Mouse (Mus musculus) limb, embryonic 13.5 days (tissue): ENCODE results near the gene Rpl7l1. TPM values are rescaled to one million over a fixed set of nuclear protein-coding genes. Genes with fewer than 3 reads are reported as not detected.
"Not testable (repeated sequence)": the region's sequence is repeated elsewhere in the genome, so short reads cannot be mapped to it uniquely, and the experiment has no call there.

Experiments used
- ATAC-seq: fragments of 200-750 bp; cut with Nextera tagmentation; 2 replicates; pipeline ENCODE4 v1.8.0; 2017; ENCODE audit warnings: low read depth, moderate number of reproducible peaks, moderate TSS enrichment; ENCODE audit not compliant: low FRiP score
- H3K27ac ChIP-seq: fragments of 300-500 bp; sonication (generic); 2 replicates; pipeline ENCODE4 v1.5.1; 2015; ENCODE audit warnings: inconsistent platforms, mild to moderate bottlenecking, moderate library complexity
- H3K27me3 ChIP-seq: fragments of 300-500 bp; sonication (generic); 2 replicates; pipeline ENCODE4 v1.6.1; 2015; ENCODE audit warnings: mild to moderate bottlenecking, inconsistent platforms
- H3K36me3 ChIP-seq: fragments of 300-500 bp; sonication (generic); 2 replicates; pipeline ENCODE4 v1.6.1; 2015; ENCODE audit warnings: inconsistent platforms, mild to moderate bottlenecking, moderate library complexity
- H3K4me1 ChIP-seq: fragments of 300-500 bp; sonication (generic); 2 replicates; pipeline ENCODE4 v1.6.1; 2015; ENCODE audit warnings: inconsistent platforms
- H3K4me2 ChIP-seq: fragments of 300-500 bp; sonication (generic); replicated peaks from 2 replicates; pipeline ENCODE4 v1.6.1; 2015; ENCODE audit warnings: inconsistent platforms, mild to moderate bottlenecking, moderate library complexity
- H3K4me3 ChIP-seq: fragments of 300-500 bp; sonication (generic); 2 replicates; pipeline ENCODE4 v1.5.1; 2015; ENCODE audit warnings: moderate library complexity, mild to moderate bottlenecking, inconsistent platforms
- H3K9ac ChIP-seq: fragments of 300-500 bp; sonication (generic); 2 replicates; pipeline ENCODE4 v1.6.1; 2015; ENCODE audit warnings: mild to moderate bottlenecking, inconsistent platforms
- H3K9me3 ChIP-seq: fragments of 300-500 bp; sonication (generic); 2 replicates; pipeline ENCODE4 v1.6.1; 2016; ENCODE audit warnings: inconsistent platforms
- WGBS: fragments of 180-500 bp; shearing (Covaris S2); methylation state at CpG from one replicate; pipeline ENCODE4 v1.1.7; 2015; 5-methylcytosine and 5-hydroxymethylcytosine counted together
- polyA plus RNA-seq: library from polyadenylated mRNA; unstranded; fragments of >200 nt; fragmentation: Nextera tagmentation; extraction: Ambion mirVana; gene quantifications from 2 replicates; pipeline ENCODE4 v1.2.1, GENCODE M21; 2015

Rpl7l1 gene
- polyA plus RNA-seq, 1 experiment from 2014 or later, result 176 TPM

GRCm38 (mm10) chr17:46808376-46808775 lies 25.9 kb upstream of the Rpl7l1 start:
- Histone ChIP-seq H3K9ac (no peak overlapping the region), H3K4me1 (no peaks in the 10 kb centered on the region), H3K27ac (no peak overlapping the region), H3K4me2 (no peak overlapping the region), H3K36me3 (peaks cover 83% of the 10 kb centered on the region), H3K9me3 (no peaks in the 10 kb centered on the region), H3K4me3 (no peak overlapping the region), H3K27me3 (no peaks in the 10 kb centered on the region)
- 88% methylated on average over 10 of the region's 10 CpGs for WGBS
- no peak for ATAC-seq

GRCm38 (mm10) chr17:46801761-46802160 lies 19.3 kb upstream of the Rpl7l1 start:
- Histone ChIP-seq H3K9me3 (no peaks in the 10 kb centered on the region), H3K27ac (no peak overlapping the region), H3K4me2 (no peak overlapping the region), H3K4me3 (no peak overlapping the region), H3K36me3 (peaks cover 69% of the 10 kb centered on the region), H3K4me1 (no peaks in the 10 kb centered on the region), H3K9ac (no peak overlapping the region), H3K27me3 (no peaks in the 10 kb centered on the region)
- ATAC-seq, result no peak
- WGBS, result 88% methylated on average over 6 of the region's 6 CpGs

- ATAC-seq, result no peak
- Histone ChIP-seq H3K27me3 (no peaks in the 10 kb centered on the region), H3K27ac (no peak overlapping the region), H3K4me3 (no peak overlapping the region), H3K36me3 (peaks cover 49% of the 10 kb centered on the region), H3K4me2 (no peak overlapping the region), H3K4me1 (no peaks in the 10 kb centered on the region), H3K9ac (no peak overlapping the region), H3K9me3 (no peaks in the 10 kb centered on the region)
- WGBS, result 80% methylated on average over 10 of the region's 10 CpGs
Measured at GRCm38 (mm10) chr17:46799680-46800079, 17.2 kb upstream of the Rpl7l1 start.

GRCm38 (mm10) chr17:46797386-46797785 lies 14.9 kb upstream of the Rpl7l1 start:
- no peak overlapping the region for H3K4me3 ChIP-seq
- peaks cover under 1% of the 10 kb centered on the region; the same call in 1 of the 2 replicates for H3K9me3 ChIP-seq
- 40% methylated on average over 5 of the region's 8 CpGs for WGBS
- no peaks in the 10 kb centered on the region for H3K27me3 ChIP-seq
- H3K27ac ChIP-seq, result no peak overlapping the region
- no peak for ATAC-seq
- H3K4me2 ChIP-seq, result no peak overlapping the region
- peaks cover 36% of the 10 kb centered on the region for H3K36me3 ChIP-seq
- no peaks in the 10 kb centered on the region for H3K4me1 ChIP-seq
- H3K9ac ChIP-seq, result no peak overlapping the region

GRCm38 (mm10) chr17:46796743-46797142 lies 14.3 kb upstream of the Rpl7l1 start:
- H3K36me3 ChIP-seq, result peaks cover 30% of the 10 kb centered on the region
- ATAC-seq, result no peak
- no peak overlapping the region for H3K9ac ChIP-seq
- no peaks in the 10 kb centered on the region for H3K4me1 ChIP-seq
- 79% methylated on average over 4 of the region's 4 CpGs for WGBS
- no peak overlapping the region for H3K4me3 ChIP-seq
- no peak overlapping the region for H3K4me2 ChIP-seq
- peaks cover 4% of the 10 kb centered on the region; the same call in 1 of the 2 replicates for H3K9me3 ChIP-seq
- H3K27me3 ChIP-seq, result no peaks in the 10 kb centered on the region
- H3K27ac ChIP-seq, result no peak overlapping the region

GRCm38 (mm10) chr17:46792963-46793362 lies 10.5 kb upstream of the Rpl7l1 start:
- no peaks in the 10 kb centered on the region for H3K27me3 ChIP-seq
- 90% methylated on average over 2 of the region's 2 CpGs for WGBS
- no peak overlapping the region for H3K9ac ChIP-seq
- no peak overlapping the region for H3K4me2 ChIP-seq
- no peak overlapping the region for H3K4me3 ChIP-seq
- no peak for ATAC-seq
- H3K4me1 ChIP-seq, result no peaks in the 10 kb centered on the region
- no peak overlapping the region for H3K27ac ChIP-seq
- H3K36me3 ChIP-seq, result no peaks in the 10 kb centered on the region
- peaks cover 4% of the 10 kb centered on the region; the same call in 1 of the 2 replicates for H3K9me3 ChIP-seq

- not testable (repeated sequence) for H3K4me1 ChIP-seq, H3K9me3 ChIP-seq, H3K9ac ChIP-seq, H3K36me3 ChIP-seq, H3K27ac ChIP-seq, H3K4me3 ChIP-seq, H3K27me3 ChIP-seq, H3K4me2 ChIP-seq, ATAC-seq
- WGBS, result 55% methylated on average over 2 of the region's 2 CpGs
Measured at GRCm38 (mm10) chr17:46787974-46788373, 5.5 kb upstream of the Rpl7l1 start.

- no peaks in the 10 kb centered on the region for H3K4me1 ChIP-seq
- H3K27ac ChIP-seq, result no peak overlapping the region
- no peaks in the 10 kb centered on the region; the same call in 1 of the 2 replicates for H3K9me3 ChIP-seq
- no peak overlapping the region for H3K9ac ChIP-seq
- no peak for ATAC-seq
- H3K27me3 ChIP-seq, result no peaks in the 10 kb centered on the region
- no peak overlapping the region for H3K4me2 ChIP-seq
- WGBS, result 91% methylated on average over 5 of the region's 5 CpGs
- no peak overlapping the region for H3K4me3 ChIP-seq
- no peaks in the 10 kb centered on the region for H3K36me3 ChIP-seq
Measured at GRCm38 (mm10) chr17:46786952-46787351, 4.5 kb upstream of the Rpl7l1 start.

GRCm38 (mm10) chr17:46783222-46783565 lies 722 bp upstream of the Rpl7l1 start:
- peak overlapping the region; percentile 72 for H3K4me2 ChIP-seq
- H3K4me3 ChIP-seq, result peak overlapping the region; percentile 71
- H3K4me1 ChIP-seq, result peaks cover 9% of the 10 kb centered on the region
- WGBS, result 86% methylated on average over 2 of the region's 2 CpGs
- peaks cover 28% of the 10 kb centered on the region for H3K36me3 ChIP-seq
- peak overlapping the region; percentile 82; the same call in 1 of the 2 replicates for H3K9ac ChIP-seq
- no peak for ATAC-seq
- H3K27ac ChIP-seq, result peak overlapping the region; percentile 89
- H3K9me3 ChIP-seq, result no peaks in the 10 kb centered on the region
- H3K27me3 ChIP-seq, result no peaks in the 10 kb centered on the region

- Histone ChIP-seq H3K27me3 (no peaks in the 10 kb centered on the region), H3K4me2 (peak overlapping the region; percentile 72), H3K4me1 (peaks cover 9% of the 10 kb centered on the region), H3K9me3 (no peaks in the 10 kb centered on the region), H3K9ac (peak overlapping the region; percentile 82), H3K36me3 (peaks cover 42% of the 10 kb centered on the region), H3K27ac (peak overlapping the region; percentile 89), H3K4me3 (peak overlapping the region; percentile 71)
- WGBS, result 4% methylated on average over 11 of the region's 11 CpGs
- no peak for ATAC-seq
Measured at GRCm38 (mm10) chr17:46781876-46782275, 596 bp downstream of the Rpl7l1 start.

GRCm38 (mm10) chr17:46776087-46776486 lies 6.4 kb downstream of the Rpl7l1 start:
- WGBS, result 80% methylated on average over 3 of the region's 3 CpGs
- no peaks in the 10 kb centered on the region for H3K27me3 ChIP-seq

GRCm38 (mm10) chr17:46775070-46775469 lies 7.4 kb downstream of the Rpl7l1 start:
- no peak overlapping the region for H3K4me3 ChIP-seq
- H3K27ac ChIP-seq, result no peak overlapping the region
- ATAC-seq, result no peak
- no peak overlapping the region for H3K4me2 ChIP-seq
- peaks cover 16% of the 10 kb centered on the region for H3K4me1 ChIP-seq
- H3K27me3 ChIP-seq, result no peaks in the 10 kb centered on the region
- peaks cover 60% of the 10 kb centered on the region for H3K36me3 ChIP-seq
- no peaks in the 10 kb centered on the region for H3K9me3 ChIP-seq
- 95% methylated on average over 9 of the region's 9 CpGs for WGBS
- H3K9ac ChIP-seq, result no peak overlapping the region

More at GRCm38 (mm10) chr17:46776087-46776486, 6.4 kb downstream of the Rpl7l1 start:
- H3K4me2 ChIP-seq, result no peak overlapping the region
- H3K4me1 ChIP-seq, result peaks cover 17% of the 10 kb centered on the region
- no peak overlapping the region for H3K9ac ChIP-seq
- ATAC-seq, result no peak
- peaks cover 68% of the 10 kb centered on the region for H3K36me3 ChIP-seq
- no peaks in the 10 kb centered on the region for H3K9me3 ChIP-seq
- no peak overlapping the region for H3K4me3 ChIP-seq
- H3K27ac ChIP-seq, result no peak overlapping the region

- no peak for ATAC-seq
- H3K27ac ChIP-seq, result no peak overlapping the region
- peak overlapping the region; percentile 91 for H3K4me3 ChIP-seq
- peaks cover 16% of the 10 kb centered on the region for H3K4me1 ChIP-seq
- H3K36me3 ChIP-seq, result peaks cover 50% of the 10 kb centered on the region
- H3K9me3 ChIP-seq, result no peaks in the 10 kb centered on the region
- H3K9ac ChIP-seq, result no peak overlapping the region
- no peaks in the 10 kb centered on the region for H3K27me3 ChIP-seq
- WGBS, result 41% methylated on average over 2 of the region's 2 CpGs
- peak overlapping the region; percentile 81 for H3K4me2 ChIP-seq
Measured at GRCm38 (mm10) chr17:46774131-46774472, 8.4 kb downstream of the Rpl7l1 start.
